Mouse (Mus musculus): ENCODE measurements around the gene Epb41l1.

Epb41l1 gene

DNA sequence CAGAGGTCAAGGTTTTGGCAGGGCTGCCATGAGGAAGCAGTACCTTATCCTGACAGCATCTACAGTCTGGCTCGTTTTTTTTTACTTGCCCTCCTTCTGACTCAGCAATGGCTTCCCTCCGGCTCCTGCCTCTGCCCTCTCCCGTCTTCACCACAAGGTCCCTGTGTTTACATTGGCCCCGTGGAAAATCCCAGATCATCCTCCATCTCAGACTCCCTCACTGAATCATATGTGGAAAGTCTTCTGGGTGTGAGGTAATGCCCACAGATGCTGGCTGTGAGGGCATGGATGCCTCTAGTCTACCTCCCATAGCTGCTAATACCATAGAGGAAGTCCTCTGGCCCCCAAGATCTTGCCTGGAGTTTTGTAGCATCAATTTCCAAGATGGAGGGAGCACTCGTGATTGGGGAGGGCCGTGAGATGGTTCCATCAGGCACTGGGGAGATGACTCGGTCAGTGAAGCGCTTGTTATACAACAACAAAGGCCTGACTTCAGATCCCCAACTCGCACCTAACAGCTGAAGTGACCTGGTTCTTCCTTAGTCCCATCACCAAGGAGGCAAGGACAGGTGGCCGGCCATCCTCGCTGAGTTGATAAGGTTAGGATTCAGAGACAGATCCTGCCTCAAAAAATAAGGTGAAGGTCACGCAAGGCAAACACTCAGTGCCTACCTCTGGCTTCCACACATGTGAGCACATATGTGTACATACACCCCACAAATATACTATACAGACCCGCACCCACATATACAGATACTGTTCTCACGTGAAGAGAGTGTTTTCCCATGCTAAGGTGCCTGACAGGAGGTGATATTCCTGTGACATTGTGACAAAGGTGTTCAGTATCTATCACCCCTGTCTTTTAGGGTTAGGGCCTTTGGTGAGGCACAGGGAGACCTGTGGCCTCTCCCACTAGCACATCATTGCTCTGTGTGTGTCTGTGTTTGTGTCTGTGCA is 36.0 kb downstream of the Epb41l1 start:
- no peak for DNase-seq (ENCODE audit: extremely low spot score, low spot score)

DNA sequence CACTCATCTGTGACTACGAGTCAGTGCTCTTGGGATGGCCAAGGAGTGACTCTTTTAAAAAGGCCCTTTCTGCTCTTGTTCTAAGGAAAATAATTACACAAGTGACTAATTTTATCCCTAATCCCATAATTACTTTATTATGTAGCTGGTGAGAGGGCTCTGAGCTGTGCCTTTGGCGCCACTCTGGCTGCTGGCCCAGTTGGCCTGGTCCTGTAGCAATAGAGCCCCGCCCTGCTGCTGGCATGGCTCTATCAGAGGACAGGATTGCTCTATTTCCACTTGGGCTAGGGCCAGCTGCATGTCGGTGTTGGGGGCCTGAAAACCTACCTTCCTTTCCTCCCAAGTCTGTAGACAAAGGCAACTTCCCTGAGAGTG is 36.6 kb downstream of the Epb41l1 start:
- no peak for DNase-seq (ENCODE audit: extremely low spot score, low spot score)

DNA sequence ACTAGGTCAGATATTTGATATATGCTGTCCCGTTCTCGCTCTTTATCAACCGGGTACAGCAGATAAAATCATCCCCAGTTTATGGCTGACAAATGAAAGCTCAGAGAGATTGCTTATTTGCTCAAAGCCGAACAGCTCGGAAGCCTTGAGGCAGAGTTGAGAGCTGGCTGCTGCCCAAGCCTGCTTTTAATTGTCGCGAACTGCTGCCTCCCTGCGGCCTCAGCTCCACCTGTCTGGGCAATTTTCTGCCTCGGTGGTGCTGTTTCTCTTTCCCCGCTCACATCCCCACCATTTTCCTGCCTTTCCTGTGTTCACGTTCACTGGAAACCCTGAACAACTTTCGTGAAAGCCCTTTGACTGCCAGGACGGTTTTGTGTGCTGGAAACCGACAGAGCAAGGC is 39.8 kb downstream of the Epb41l1 start:
- DNase-seq (ENCODE audit: extremely low spot score, low spot score): no peak

DNA sequence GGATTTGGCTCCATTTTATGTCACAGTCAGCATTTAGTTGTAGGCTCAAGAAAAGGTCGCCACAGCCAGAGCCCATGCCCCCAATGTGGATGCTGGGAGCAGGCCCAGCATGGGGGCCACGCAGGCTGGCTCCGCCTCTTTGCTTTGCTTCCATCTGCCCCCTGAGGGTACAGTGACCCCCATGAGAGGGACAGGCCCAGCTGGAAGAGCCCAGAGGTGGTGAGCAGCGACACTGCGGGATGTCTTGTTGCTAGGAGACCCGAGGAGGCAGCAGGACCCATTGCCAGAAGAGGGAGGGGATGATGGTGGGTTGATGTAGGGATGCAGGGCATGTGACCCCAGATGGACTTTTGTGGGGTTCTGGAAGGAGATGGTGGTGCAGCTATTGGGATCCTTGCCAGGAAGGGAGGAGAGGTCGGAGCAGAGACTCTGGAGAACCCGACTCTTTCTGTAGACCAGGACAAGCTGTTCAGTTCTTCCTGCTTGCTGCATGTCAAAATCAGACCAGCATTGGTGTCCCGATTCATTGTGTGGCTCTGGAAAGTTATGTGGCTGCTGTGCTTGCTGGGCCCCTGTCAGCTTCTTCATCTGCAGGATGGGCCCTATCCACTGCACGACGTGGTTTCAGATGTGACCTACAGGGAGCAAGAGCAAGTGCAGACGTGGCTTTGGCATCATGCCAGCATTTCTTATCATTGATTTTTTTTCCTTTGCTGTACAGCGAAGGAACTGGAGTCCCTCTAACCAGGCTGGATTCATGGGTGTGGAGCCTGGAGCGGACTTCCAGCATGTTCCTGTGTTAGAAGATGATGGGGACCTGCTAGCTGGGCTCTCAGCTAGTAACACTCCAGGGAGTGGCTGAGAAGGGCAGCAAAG is 41.7 kb downstream of the Epb41l1 start:
- DNase-seq (ENCODE audit: extremely low spot score, low spot score): no peak

DNA sequence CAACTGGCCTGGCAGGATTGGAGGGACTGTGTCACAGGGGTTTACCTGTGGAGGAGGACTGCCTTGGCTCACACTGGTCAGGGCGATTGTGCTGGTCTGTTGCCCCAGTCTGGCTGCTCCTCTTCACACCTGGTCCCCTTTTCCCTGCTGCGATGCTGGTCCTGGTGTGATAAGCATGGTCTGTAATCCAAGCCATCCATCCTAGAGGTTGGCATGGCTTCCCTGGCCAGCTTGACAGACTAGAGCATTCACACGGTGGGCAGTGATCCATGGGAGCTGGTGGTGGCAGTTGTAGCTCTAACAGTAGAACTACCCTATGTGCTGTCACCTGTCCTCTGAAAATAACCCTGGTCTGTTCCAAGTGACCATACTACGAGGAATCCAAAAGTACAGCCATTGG is 43.7 kb downstream of the Epb41l1 start:
- no peak for DNase-seq (ENCODE audit: extremely low spot score, low spot score)

DNA sequence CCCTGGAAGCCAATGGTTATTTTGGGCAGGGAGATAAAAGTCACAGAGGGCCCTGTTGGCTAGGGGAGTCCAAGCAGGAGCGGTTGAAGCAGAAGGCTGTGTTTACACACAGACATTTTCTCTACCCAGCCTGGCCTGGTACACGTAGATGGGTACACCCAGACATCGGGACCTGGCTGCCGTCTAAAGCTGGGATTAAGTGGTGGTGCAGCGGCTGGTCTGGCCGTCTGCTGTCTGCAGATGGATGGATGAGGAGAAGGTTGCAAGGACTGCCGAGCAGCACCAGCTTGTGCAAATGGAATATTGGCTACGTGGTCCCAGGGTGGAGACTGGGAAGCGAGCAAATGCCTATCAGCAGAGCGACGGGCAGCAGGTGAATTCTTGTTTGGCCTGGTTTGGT is 46.8 kb downstream of the Epb41l1 start:
- no peak for DNase-seq (ENCODE audit: extremely low spot score, low spot score)

DNA sequence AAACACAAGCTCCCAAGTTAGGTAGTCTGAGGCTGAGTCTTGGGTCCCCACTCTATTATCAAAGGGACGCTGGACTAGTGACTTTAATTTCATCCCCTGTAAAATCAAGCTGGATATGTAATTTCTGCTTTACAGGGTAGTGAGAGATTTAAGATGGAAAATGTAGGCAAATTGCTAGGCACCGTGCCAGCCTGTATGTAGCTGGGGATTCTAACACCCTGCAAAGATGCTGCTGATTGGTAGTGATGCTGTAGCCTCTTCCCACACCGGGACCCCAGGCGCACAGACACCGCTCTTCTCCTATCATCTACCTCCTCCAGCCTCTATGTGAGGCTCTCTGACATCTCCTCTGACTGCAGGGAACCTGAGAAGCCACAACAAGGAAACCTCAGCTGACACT is 48.2 kb downstream of the Epb41l1 start:
- DNase-seq (ENCODE audit: extremely low spot score, low spot score): no peak

DNA sequence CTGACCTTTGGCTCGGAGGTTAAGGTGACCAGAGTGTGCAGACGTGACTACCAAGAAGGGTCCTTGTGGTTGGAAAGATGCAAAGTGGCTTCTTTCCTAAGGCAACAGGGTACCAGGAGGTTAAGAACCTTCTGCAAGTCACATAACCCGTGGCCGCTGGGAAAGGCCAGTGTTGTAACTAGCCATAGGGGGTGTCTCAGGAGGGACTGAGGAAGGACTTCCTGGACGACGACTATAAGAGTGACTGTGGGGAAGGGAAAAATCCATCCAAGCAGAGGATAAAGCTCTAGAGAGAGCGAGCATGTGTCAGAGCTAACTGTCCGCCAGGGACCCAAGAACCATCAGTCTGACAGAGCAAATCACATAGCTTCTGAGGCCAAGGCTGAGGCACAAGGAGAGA is 48.8 kb downstream of the Epb41l1 start:
- DNase-seq (ENCODE audit: extremely low spot score, low spot score): no peak

DNA sequence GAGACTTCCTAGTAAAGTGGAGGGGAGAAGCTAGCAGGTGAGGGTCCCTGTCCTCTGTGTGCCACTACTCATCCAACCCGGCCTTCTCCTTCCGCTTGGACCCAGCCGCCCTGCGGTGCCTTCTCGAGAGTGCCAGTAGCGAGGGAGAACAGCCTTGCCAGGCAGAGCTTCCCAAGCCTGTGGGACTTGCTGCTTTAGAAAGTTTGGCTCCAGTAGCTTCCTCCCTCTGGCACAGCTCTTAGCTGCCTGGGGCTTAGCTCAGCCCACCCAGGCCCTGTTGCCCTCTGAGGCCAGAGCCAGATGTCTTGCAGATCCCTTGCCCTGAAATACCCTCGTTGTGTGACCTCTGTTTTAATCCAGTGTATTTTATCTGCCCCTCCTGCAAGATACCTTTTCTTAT is 50.2 kb downstream of the Epb41l1 start:
- no peak for DNase-seq (ENCODE audit: extremely low spot score, low spot score)

DNA sequence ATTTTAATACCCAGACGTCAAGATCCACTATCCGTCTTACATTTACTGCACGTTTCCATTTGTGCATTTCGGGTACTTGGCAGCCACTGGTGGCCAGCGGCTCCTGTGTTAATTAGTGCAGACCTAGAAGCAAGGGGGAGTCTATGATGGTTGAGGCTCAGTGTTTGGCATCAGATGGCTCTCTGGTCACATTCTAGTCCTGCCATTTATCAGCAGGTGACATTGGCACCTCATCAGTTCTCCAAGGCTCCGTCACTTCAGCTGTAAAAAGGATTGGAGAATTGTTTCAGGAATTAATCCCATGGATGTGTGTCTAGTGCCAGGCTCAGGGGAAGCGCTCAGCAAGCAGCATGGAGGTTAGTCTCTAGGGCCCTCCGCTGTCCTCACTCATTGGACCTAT is 51.6 kb downstream of the Epb41l1 start:
- DNase-seq (ENCODE audit: extremely low spot score, low spot score): no peak

DNA sequence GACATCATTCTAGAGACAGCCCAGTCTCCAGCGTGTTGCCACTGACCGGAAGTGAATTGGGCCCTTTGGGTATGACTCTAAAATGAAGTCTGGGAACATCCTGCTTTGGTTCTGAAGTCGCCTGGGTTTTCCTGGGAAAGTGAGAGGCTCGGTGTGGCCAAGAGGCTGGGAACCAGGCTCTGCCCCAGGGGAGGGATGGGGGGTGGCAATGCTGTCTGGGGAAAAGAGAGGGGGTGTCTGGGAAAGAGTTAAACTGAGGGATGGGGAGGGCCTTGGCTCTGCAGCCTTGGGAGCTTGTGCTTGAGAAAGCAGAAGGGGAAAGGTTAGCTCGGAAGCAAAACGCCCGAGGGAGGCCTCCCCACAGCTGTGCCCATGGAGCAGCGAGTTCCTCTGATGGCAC is 53.0 kb downstream of the Epb41l1 start:
- DNase-seq (ENCODE audit: extremely low spot score, low spot score): no peak

DNA sequence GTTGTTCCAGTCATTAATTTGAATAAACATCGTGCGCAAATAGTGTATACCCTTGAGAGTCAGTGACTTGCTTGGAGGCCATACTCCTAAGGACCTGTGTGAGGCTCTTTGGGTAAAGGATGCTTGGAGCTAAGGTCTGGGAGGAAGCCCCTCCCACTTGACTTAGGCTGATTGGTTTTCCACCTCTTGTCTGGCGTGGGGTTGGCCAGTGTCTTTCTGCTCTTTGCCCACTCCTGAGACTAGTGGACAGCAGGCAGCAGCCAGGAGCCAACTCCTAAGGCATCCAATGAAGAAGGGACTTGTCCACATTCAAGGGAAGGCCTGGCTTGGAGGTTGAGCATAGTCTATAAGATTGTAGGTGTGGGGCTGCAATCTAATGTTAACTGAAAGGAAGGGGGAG is 53.4 kb downstream of the Epb41l1 start:
- no peak for DNase-seq (ENCODE audit: extremely low spot score, low spot score)

DNA sequence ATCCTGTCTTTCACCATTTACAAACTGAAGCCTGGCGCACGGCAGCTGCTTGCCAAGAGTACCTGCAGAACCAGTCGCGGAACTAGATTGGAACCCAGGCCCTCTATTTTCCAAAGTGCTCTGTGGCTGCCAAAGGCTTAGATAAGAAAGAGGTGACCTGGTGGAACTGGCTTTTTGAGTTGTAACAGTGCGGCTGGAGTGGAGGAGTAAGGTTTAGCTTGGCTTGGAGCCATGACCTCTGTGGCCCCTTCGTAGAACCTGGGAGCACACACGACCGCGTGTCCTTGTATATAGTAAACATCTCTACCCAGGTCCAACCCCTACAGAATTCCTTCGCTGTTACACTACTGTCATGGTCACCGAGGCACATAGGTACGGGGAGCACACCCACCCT is 54.2 kb downstream of the Epb41l1 start:
- DNase-seq (ENCODE audit: extremely low spot score, low spot score): no peak

DNA sequence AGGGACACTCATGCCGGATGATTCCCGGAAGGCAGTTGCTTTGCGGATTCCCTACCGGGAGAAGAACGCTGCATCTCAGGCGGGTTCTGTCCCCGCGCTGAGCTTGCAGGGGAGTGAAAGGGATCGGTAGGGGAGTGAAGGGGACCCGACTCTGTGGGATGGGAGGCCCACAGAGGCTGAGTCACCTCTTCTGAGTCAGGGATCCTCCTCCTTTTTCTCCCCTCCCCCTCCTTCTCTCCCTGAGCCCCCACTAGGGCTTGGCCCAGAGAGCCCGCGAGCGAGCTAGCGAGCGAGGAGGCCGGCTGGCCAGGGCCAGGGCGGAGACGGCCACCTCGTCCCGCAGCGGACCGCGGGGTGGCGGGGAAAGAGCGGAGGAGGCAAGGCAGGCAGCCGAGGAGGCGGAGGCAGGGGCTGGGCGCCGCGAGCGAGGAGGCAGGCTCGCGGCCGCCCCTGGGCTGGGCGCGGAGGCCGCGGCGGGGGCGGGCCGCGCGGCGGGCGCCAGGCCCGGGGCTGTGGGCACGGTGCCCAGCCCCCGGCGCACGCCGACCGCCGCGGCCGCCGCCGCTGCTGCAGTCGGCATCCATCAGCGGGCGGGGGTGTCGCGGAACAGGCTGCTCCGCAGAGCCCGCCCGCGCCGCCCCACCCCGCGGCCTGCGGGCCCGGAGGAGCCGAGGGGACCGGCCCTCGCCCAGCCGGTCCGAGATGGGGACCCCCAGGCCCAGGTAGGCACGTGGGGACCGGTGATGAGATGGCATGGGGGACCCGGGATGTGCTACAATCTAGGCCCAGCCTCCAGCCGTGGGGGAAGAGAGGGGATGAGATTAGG is 54.8 kb downstream of the Epb41l1 start:
- DNase-seq (ENCODE audit: extremely low spot score, low spot score): peak; percentile 78

DNA sequence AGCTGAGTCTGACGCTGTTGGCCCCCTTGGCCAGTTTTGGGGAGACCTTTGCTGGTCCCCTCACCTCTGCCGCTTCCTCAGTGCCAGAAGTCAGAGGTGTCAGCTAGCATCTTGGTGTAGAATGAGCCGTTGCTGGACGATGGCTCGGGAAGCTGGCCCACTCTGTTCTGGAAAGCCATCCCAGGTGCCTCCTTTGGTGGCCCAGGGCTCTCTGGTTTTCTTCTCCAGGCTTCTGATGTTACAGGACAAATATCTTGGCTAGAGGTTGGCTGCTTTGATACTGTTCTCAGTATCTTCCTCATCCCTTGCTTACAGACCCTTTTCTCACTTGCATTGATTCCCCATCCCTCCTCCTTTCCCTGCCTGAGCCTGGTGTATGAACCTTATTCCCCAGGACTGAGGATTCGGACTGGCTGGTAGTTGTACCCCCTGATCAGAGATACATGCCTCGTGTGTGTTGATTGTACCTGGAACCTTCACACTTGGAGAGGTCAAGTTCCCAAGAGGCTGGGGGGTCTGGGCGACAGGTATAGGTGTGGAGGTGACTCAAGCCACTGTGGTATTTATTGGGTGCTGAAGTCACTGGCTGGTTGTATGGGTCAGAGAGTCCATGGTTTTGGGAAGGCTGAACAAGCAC is 55.5 kb downstream of the Epb41l1 start:
- DNase-seq (ENCODE audit: extremely low spot score, low spot score): no peak

DNA sequence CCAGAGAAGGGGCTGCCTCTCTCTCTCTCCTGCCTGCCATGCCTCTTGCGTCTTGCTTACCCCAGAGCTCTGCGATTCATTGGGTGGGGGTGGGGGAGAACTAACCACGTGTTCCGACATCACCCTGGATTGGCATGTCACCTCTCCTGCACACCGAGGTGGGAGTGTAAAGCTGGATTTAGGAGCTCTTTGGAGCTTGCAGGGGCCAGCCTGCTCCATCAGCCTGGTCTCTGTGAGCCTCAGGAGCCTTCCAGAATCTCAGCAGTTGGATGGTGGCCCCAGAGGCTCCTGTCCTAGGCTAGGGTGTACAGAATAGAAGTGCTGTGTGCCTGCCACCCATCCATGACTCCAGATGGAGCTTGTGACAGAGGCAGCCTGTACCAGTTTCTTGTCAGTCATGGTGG is 56.0 kb downstream of the Epb41l1 start:
- no peak for DNase-seq (ENCODE audit: extremely low spot score, low spot score)

DNA sequence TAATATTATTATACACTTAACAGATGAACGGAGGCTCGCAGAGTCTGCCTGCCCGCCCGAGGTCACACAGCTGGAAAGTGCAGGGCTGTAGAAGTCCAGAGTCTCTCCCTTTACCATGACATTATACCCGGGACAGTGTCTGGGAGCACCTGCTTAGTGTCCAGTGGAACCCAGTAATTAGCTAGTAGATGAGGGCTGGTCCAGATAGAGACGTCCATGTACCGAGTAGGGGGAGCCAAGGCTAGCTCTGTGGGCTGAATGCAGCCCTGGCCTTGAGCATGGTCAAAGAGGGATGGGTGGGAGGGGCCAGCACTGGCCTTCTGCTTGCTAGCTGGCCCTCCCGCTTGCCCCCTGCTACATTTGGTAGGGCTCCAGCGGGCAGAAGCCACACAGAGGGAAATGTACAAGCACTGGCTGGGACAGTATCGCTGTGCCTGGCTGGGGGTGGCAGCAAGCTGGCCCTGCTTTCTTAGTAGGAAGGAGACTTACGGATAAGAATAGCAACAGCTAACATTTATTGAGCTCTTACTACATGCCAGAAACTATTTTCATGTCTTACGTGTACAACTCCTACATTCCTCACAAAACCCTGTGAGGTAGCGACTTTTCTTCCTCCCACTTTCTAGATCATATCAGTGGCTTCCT is 57.5 kb downstream of the Epb41l1 start:
- no peak for DNase-seq (ENCODE audit: extremely low spot score, low spot score)

DNA sequence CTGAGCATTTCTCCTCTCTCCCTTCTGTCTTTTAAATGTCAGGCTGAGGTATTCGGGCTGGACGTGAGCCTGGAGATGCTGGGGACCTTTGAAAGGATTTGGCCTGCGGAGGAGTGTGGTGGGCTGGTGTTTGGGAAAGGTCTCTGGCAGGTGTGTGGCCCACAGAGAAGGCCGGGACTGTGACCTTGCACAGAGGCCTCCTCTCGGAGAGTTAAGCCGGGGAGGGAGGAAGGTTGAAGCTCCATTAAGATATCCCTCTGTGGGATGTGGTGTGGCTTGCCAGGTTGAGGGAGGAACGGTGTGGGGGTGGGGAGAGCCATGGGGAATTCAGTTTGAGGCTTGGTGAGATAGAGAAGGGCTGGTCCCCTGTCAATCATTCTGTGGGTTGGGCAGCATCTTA is 59.1 kb downstream of the Epb41l1 start:
- no peak for DNase-seq (ENCODE audit: extremely low spot score, low spot score)

DNA sequence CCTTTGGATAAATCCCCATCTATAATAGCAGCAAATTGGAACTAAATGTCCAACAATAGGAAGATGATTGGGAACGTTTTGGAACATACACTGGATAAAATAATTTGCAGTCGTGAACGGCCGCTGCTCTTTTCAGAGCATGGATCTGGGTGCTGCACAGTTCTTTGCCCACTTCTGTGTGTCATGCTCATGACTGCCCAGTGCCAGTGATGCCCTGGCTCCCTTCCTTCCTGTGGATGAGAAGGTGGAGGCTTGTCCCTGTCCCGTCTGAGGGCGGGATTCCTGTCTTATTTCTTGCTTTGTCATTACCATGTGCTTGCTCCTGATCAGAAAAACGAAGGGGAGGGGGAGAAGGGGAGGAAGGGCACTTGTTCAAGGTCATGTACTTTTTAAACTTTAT is 59.6 kb downstream of the Epb41l1 start:
- DNase-seq (ENCODE audit: extremely low spot score, low spot score): no peak

DNA sequence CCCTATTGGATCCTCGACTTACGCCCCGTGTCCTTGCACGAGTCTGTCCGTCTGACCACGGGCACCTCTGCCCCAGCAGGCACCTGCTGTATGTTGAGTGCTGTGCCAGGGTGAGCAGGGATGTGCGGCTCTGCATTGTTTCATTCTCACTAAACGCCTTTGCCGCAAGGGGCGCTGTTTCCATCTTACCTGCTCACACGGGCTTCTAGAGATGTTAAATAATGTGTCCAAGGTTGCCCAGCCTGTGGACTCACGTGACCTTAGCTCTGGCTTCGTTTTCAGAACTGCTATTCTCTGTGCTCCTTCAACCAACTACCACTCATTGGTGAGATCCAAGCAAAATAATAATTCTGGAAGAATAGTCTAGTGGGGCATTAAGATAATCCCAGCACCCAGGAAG is 61.6 kb downstream of the Epb41l1 start:
- DNase-seq (ENCODE audit: extremely low spot score, low spot score): peak; percentile 61

DNA sequence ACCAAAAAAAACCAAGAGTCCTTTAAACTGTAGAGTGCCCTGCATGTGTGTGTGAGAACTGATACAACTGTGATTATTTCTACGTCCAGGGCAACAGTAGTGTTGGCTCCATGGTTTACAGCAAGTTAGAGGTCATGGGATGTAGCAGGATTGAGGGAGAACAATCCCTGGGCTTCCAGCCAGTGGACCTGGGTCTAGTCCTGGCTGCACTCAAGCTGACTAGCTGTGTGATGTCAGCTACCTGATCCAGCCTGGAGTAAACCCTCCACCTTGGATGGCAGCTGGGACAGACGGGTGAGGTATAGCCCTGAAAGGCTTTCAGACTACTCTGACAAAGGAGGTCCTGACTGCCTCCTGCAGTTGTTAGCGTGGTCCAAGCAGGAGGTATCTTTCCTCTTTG is 62.1 kb downstream of the Epb41l1 start:
- no peak for DNase-seq (ENCODE audit: extremely low spot score, low spot score)

Measured in neural tube, embryonic 10.5 days (tissue).